Mouse (Mus musculus) lung, postnatal 25 days (tissue): ENCODE data around the gene Cbx8.

Experiments used
- DNase-seq: peaks from one replicate; pipeline ENCODE4 v3.0.0; 2022; ENCODE audit warnings: low spot score

Gene Cbx8

DNA sequence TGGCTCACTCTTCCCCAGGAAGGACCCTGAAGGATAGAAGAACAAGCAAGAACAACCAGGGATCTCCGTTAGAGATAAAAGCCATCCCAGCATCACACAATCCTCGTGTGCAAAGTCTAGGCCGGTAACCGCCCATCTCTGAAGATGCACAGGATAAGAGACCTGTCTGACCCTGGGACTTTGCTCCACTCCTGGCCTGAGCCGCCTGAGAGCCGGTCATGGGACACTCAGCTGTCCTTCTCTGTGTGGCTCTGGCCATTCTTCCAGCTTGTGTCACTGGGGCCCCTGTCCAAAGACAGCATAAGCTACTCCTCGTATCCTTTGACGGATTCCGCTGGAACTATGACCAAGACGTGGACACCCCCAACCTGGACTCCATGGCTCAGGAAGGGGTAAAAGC, 52.8 kb downstream of the Cbx8 start, which contains the start of gene Enpp7:
Enpp7 (plus strand) TSS at position 190 of the 400 bp plus-strand sequence.
- no peak for DNase-seq
